Mouse (Mus musculus): ENCODE measurements around the gene Ttc12. TPM values are rescaled to one million over a fixed set of nuclear protein-coding genes. Genes with fewer than 3 reads are reported as not detected.

Ttc12 gene
- polyA plus RNA-seq, 1 experiment from 2014 or later, result 0.09 TPM

- no peak for ATAC-seq (ENCODE audit: low read depth)
- Histone ChIP-seq H3K4me3 (ENCODE audit: low read depth, low read length) (no peak overlapping the region), H3K4me2 (ENCODE audit: low read depth, low read length) (no peak overlapping the region), H3K27ac (ENCODE audit: low read length) (no peak overlapping the region), H3K4me1 (ENCODE audit: control insufficient read depth, low read depth, low read length) (no peaks in the 10 kb centered on the region), H3K27me3 (ENCODE audit: control insufficient read depth, insufficient read depth, low read depth, low read length) (no peaks in the 10 kb centered on the region), H3K9ac (ENCODE audit: low read depth, low read length) (no peak overlapping the region), H3K9me3 (replicated peaks; ENCODE audit: control insufficient read depth, low read length) (no peaks in the 10 kb centered on the region), H3K36me3 (ENCODE audit: control insufficient read depth, insufficient read depth) (no peaks in the 10 kb centered on the region)
- 61% methylated on average over 5 of the region's 5 CpGs for WGBS (ENCODE audit: insufficient replicate concordance)
Observed at GRCm38 (mm10) chr9:49528026-49528425, 42.0 kb upstream of the Ttc12 start.

- no peak overlapping the region for H3K9ac ChIP-seq (ENCODE audit: low read depth, low read length)
- H3K4me1 ChIP-seq (ENCODE audit: control insufficient read depth, low read depth, low read length), result no peaks in the 10 kb centered on the region
- no peak overlapping the region for H3K4me3 ChIP-seq (ENCODE audit: low read depth, low read length)
- no peak overlapping the region for H3K4me2 ChIP-seq (ENCODE audit: low read depth, low read length)
- no peak overlapping the region for H3K27ac ChIP-seq (ENCODE audit: low read length)
- 61% methylated on average over 8 of the region's 8 CpGs for WGBS (ENCODE audit: insufficient replicate concordance)
- H3K27me3 ChIP-seq (ENCODE audit: control insufficient read depth, insufficient read depth, low read depth, low read length), result no peaks in the 10 kb centered on the region
- no peaks in the 10 kb centered on the region for H3K9me3 ChIP-seq (replicated peaks; ENCODE audit: control insufficient read depth, low read length)
- ATAC-seq (ENCODE audit: low read depth), result no peak
- H3K36me3 ChIP-seq (ENCODE audit: control insufficient read depth, insufficient read depth), result no peaks in the 10 kb centered on the region
Observed at GRCm38 (mm10) chr9:49527340-49527739, 41.3 kb upstream of the Ttc12 start.

GRCm38 (mm10) chr9:49524721-49525120 is 38.7 kb upstream of the Ttc12 start:
- Histone ChIP-seq H3K36me3 (ENCODE audit: control insufficient read depth, insufficient read depth) (no peaks in the 10 kb centered on the region), H3K27ac (ENCODE audit: low read length) (no peak overlapping the region), H3K4me2 (ENCODE audit: low read depth, low read length) (no peak overlapping the region), H3K4me1 (ENCODE audit: control insufficient read depth, low read depth, low read length) (no peaks in the 10 kb centered on the region), H3K9ac (ENCODE audit: low read depth, low read length) (no peak overlapping the region), H3K9me3 (replicated peaks; ENCODE audit: control insufficient read depth, low read length) (no peaks in the 10 kb centered on the region), H3K4me3 (ENCODE audit: low read depth, low read length) (no peak overlapping the region), H3K27me3 (ENCODE audit: control insufficient read depth, insufficient read depth, low read depth, low read length) (no peaks in the 10 kb centered on the region)
- no peak for ATAC-seq (ENCODE audit: low read depth)
- 55% methylated on average over 9 of the region's 9 CpGs for WGBS (ENCODE audit: insufficient replicate concordance)

GRCm38 (mm10) chr9:49523881-49524280 is 37.9 kb upstream of the Ttc12 start:
- H3K4me1 ChIP-seq (ENCODE audit: control insufficient read depth, low read depth, low read length), result no peaks in the 10 kb centered on the region
- H3K9me3 ChIP-seq (replicated peaks; ENCODE audit: control insufficient read depth, low read length), result no peaks in the 10 kb centered on the region
- WGBS (ENCODE audit: insufficient replicate concordance), result 61% methylated on average over 9 of the region's 9 CpGs
- H3K9ac ChIP-seq (ENCODE audit: low read depth, low read length), result no peak overlapping the region
- H3K27me3 ChIP-seq (ENCODE audit: control insufficient read depth, insufficient read depth, low read depth, low read length), result no peaks in the 10 kb centered on the region
- H3K4me2 ChIP-seq (ENCODE audit: low read depth, low read length), result no peak overlapping the region
- no peak overlapping the region for H3K27ac ChIP-seq (ENCODE audit: low read length)
- no peak for ATAC-seq (ENCODE audit: low read depth)
- no peaks in the 10 kb centered on the region for H3K36me3 ChIP-seq (ENCODE audit: control insufficient read depth, insufficient read depth)
- no peak overlapping the region for H3K4me3 ChIP-seq (ENCODE audit: low read depth, low read length)

DNA sequence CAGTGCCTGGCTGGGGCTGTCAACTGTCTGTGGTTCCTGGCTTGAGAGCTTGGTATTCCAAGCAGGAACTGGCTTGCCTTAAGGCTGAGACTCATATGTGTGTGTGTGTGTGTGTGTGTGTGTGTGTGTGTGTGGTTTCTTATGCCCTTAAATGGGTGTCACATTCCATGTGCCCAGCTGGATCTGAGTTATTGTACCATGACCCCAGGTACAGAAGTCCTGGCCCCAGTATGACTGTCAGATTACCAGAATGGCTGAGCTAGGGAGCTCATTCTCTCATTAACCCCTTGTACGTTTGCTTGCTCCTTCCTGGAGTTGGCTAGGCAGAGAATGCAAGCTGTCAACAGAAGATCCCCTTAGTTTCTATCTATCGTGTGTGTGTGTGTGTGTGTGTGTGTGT is 28.3 kb upstream of the Ttc12 start:
- Histone ChIP-seq H3K9ac (ENCODE audit: low read depth, low read length) (no peak overlapping the region), H3K4me1 (ENCODE audit: control insufficient read depth, low read depth, low read length) (no peaks in the 10 kb centered on the region), H3K9me3 (replicated peaks; ENCODE audit: control insufficient read depth, low read length) (no peaks in the 10 kb centered on the region), H3K27me3 (ENCODE audit: control insufficient read depth, insufficient read depth, low read depth, low read length) (no peaks in the 10 kb centered on the region), H3K36me3 (ENCODE audit: control insufficient read depth, insufficient read depth) (no peaks in the 10 kb centered on the region), H3K27ac (ENCODE audit: low read length) (no peak overlapping the region), H3K4me3 (ENCODE audit: low read depth, low read length) (no peak overlapping the region), H3K4me2 (ENCODE audit: low read depth, low read length) (no peak overlapping the region)
- 54% methylated on average over 2 of the region's 2 CpGs for WGBS (ENCODE audit: insufficient replicate concordance)
- no peak for ATAC-seq (ENCODE audit: low read depth)

- no peaks in the 10 kb centered on the region for H3K4me1 ChIP-seq (ENCODE audit: control insufficient read depth, low read depth, low read length)
- no peak overlapping the region for H3K4me3 ChIP-seq (ENCODE audit: low read depth, low read length)
- no peak overlapping the region for H3K4me2 ChIP-seq (ENCODE audit: low read depth, low read length)
- no peak for ATAC-seq (ENCODE audit: low read depth)
- H3K27me3 ChIP-seq (ENCODE audit: control insufficient read depth, insufficient read depth, low read depth, low read length), result no peaks in the 10 kb centered on the region
- no peaks in the 10 kb centered on the region for H3K36me3 ChIP-seq (ENCODE audit: control insufficient read depth, insufficient read depth)
- no peak overlapping the region for H3K9ac ChIP-seq (ENCODE audit: low read depth, low read length)
- no peaks in the 10 kb centered on the region for H3K9me3 ChIP-seq (replicated peaks; ENCODE audit: control insufficient read depth, low read length)
- WGBS (ENCODE audit: insufficient replicate concordance), result 71% methylated on average over 4 of the region's 4 CpGs
- no peak overlapping the region for H3K27ac ChIP-seq (ENCODE audit: low read length)
Observed at GRCm38 (mm10) chr9:49510666-49511065, 24.6 kb upstream of the Ttc12 start.

DNA sequence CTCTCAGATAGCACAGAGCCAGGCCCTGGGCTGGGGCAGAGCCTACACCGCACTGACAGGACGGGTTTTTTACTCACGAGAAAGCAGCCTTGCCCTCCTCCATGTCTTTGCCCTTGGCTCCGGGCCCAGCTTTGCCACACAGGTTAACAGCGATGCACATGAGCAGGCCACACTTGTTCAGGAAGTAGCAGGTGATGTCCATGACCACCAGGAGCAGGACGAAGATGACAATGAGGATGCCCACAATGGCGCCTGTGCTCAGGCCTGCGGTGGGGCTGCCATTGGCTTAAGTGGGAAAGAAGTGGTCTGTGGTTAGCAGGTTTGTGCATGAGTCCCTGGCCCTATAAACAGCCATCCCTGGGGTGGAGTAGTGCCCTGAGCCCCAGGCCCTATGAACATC is 23.6 kb upstream of the Ttc12 start:
- no peak for ATAC-seq (ENCODE audit: low read depth)
- no peaks in the 10 kb centered on the region for H3K36me3 ChIP-seq (ENCODE audit: control insufficient read depth, insufficient read depth)
- WGBS (ENCODE audit: insufficient replicate concordance), result 79% methylated on average over 8 of the region's 8 CpGs

GRCm38 (mm10) chr9:49509094-49509493 is 23.1 kb upstream of the Ttc12 start:
- no peaks in the 10 kb centered on the region for H3K9me3 ChIP-seq (replicated peaks; ENCODE audit: control insufficient read depth, low read length)
- no peak overlapping the region for H3K4me2 ChIP-seq (ENCODE audit: low read depth, low read length)
- no peak for ATAC-seq (ENCODE audit: low read depth)
- no peaks in the 10 kb centered on the region for H3K27me3 ChIP-seq (ENCODE audit: control insufficient read depth, insufficient read depth, low read depth, low read length)
- H3K4me1 ChIP-seq (ENCODE audit: control insufficient read depth, low read depth, low read length), result no peaks in the 10 kb centered on the region
- no peak overlapping the region for H3K4me3 ChIP-seq (ENCODE audit: low read depth, low read length)
- WGBS (ENCODE audit: insufficient replicate concordance), result 70% methylated on average over 3 of the region's 3 CpGs
- no peaks in the 10 kb centered on the region for H3K36me3 ChIP-seq (ENCODE audit: control insufficient read depth, insufficient read depth)
- H3K27ac ChIP-seq (ENCODE audit: low read length), result no peak overlapping the region
- H3K9ac ChIP-seq (ENCODE audit: low read depth, low read length), result no peak overlapping the region

More for the DNA sequence above, 23.6 kb upstream of the Ttc12 start:
- Histone ChIP-seq H3K9me3 (replicated peaks; ENCODE audit: control insufficient read depth, low read length) (no peaks in the 10 kb centered on the region), H3K4me2 (ENCODE audit: low read depth, low read length) (no peak overlapping the region), H3K27me3 (ENCODE audit: control insufficient read depth, insufficient read depth, low read depth, low read length) (no peaks in the 10 kb centered on the region), H3K27ac (ENCODE audit: low read length) (no peak overlapping the region), H3K9ac (ENCODE audit: low read depth, low read length) (no peak overlapping the region), H3K4me3 (ENCODE audit: low read depth, low read length) (no peak overlapping the region), H3K4me1 (ENCODE audit: control insufficient read depth, low read depth, low read length) (no peaks in the 10 kb centered on the region)

DNA sequence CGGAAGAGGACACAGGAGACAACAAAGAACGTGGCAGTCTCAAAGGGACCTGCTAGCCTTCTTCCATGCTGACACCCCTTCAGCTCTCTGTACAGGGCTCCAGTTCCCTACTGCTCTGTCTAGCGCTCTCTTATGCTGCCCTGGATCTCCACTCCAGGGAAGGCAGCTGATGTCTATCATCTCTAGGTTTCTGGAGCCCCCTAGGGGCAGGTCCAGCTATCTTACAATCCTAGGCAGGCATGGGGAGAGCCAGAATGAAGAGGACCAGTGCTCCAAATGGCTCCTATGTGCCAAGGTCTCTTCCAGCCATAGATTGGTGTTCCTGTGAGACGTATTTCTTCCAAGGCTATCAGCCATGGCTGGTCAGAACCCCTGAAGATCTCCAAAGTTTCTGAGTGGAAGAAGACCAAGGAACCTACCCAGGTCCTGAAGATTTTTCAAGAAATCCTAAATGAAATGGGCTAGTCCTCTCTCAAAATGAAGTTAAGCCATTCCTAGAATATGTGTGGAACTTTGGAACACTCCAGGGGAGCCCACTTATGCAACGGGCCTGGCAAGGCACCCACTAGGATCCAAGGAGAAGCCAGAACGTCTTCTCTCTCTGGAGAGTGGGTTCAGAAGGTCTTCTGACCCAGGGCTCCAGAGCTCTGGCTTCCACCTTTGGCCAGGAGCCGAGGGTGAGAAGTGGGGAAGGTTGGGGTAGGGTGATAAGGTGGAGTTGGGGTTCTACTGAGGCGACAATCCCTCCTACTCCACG is 22.0 kb upstream of the Ttc12 start:
- 53% methylated on average over 9 of the region's 9 CpGs for WGBS (ENCODE audit: insufficient replicate concordance)
- H3K4me2 ChIP-seq (ENCODE audit: low read depth, low read length), result no peak overlapping the region
- no peak for ATAC-seq (ENCODE audit: low read depth)
- no peaks in the 10 kb centered on the region for H3K4me1 ChIP-seq (ENCODE audit: control insufficient read depth, low read depth, low read length)
- H3K27ac ChIP-seq (ENCODE audit: low read length), result no peak overlapping the region
- no peak overlapping the region for H3K9ac ChIP-seq (ENCODE audit: low read depth, low read length)
- H3K9me3 ChIP-seq (replicated peaks; ENCODE audit: control insufficient read depth, low read length), result no peaks in the 10 kb centered on the region
- no peaks in the 10 kb centered on the region for H3K27me3 ChIP-seq (ENCODE audit: control insufficient read depth, insufficient read depth, low read depth, low read length)
- no peak overlapping the region for H3K4me3 ChIP-seq (ENCODE audit: low read depth, low read length)
- H3K36me3 ChIP-seq (ENCODE audit: control insufficient read depth, insufficient read depth), result no peaks in the 10 kb centered on the region

All from liver, embryonic 16.5 days (tissue).